Comparison of ENCODE assay signal across 9 mouse cellular contexts in genomic region chr5:103423927-103424315, GRCm38 (mm10). TPM values are rescaled to one million over a fixed set of nuclear protein-coding genes. Genes with fewer than 3 reads are reported as not detected.
DNase-seq lines count a peak whose midpoint lies in the region; ATAC-seq and TF ChIP-seq lines count a peak whose summit lies in the region.
"Had no signal": no experiment of that assay in that cellular context is flagged by ENCODE, and none has a peak within 500 bp of the region (broad histone marks: within the 10 kb centered on the region; RNA-seq: fewer than 3 reads in every experiment).

No protein-coding gene starts in this region.

- peak overlapping the region; percentile 87 for H3K4me2 ChIP-seq in heart, postnatal 0 days (ENCODE audit: low read depth, low read length)
- H3K4me2 ChIP-seq in forebrain, embryonic 15.5 days (replicated peaks): peak overlapping the region; percentile 90
- peak overlapping the region; percentile 83; the same call in 1 of the 2 replicates for H3K4me2 ChIP-seq in limb, embryonic 11.5 days (ENCODE audit: low read depth, severe bottlenecking)
- H3K4me2 ChIP-seq in neural tube, embryonic 13.5 days: peak overlapping the region; percentile 96

- no peak overlapping the region for H3K9ac ChIP-seq in heart, postnatal 0 days (replicated peaks; ENCODE audit: low read depth, low read length)
- no peak overlapping the region for H3K9ac ChIP-seq in forebrain, embryonic 15.5 days (replicated peaks)
- H3K9ac ChIP-seq in limb, embryonic 11.5 days (ENCODE audit: low read length): no peak overlapping the region
- no peak overlapping the region for H3K9ac ChIP-seq in neural tube, embryonic 13.5 days

- peak overlapping the region; percentile 8; the same call in 1 of the 2 replicates for H3K27ac ChIP-seq in heart, postnatal 0 days (ENCODE audit: low read depth)
- no peak overlapping the region for H3K27ac ChIP-seq in forebrain, embryonic 15.5 days (replicated peaks)
- H3K27ac ChIP-seq in limb, embryonic 11.5 days (replicated peaks; ENCODE audit: low read depth, low read length): no peak overlapping the region
- peak overlapping the region; percentile 76 for H3K27ac ChIP-seq in neural tube, embryonic 13.5 days (replicated peaks)

- H3K4me1 ChIP-seq in heart, postnatal 0 days (ENCODE audit: control insufficient read depth, insufficient read depth): peaks cover 10% of the 10 kb centered on the region
- peaks cover 28% of the 10 kb centered on the region for H3K4me1 ChIP-seq in forebrain, embryonic 15.5 days
- H3K4me1 ChIP-seq in limb, embryonic 11.5 days (ENCODE audit: control insufficient read depth, insufficient read depth, low read length): peaks cover 16% of the 10 kb centered on the region; the same call in 1 of the 2 replicates
- peaks cover 46% of the 10 kb centered on the region for H3K4me1 ChIP-seq in neural tube, embryonic 13.5 days (replicated peaks)

- H3K36me3 ChIP-seq in heart, postnatal 0 days (replicated peaks; ENCODE audit: control insufficient read depth, insufficient read depth, low read length): no peaks in the 10 kb centered on the region
- H3K36me3 ChIP-seq in forebrain, embryonic 15.5 days: no peaks in the 10 kb centered on the region
- no peaks in the 10 kb centered on the region for H3K36me3 ChIP-seq in limb, embryonic 11.5 days (ENCODE audit: control insufficient read depth, insufficient read depth, low read length)
- H3K36me3 ChIP-seq in neural tube, embryonic 13.5 days: no peaks in the 10 kb centered on the region

- H3K9me3 ChIP-seq in heart, postnatal 0 days (replicated peaks; ENCODE audit: control insufficient read depth, low read length): no peaks in the 10 kb centered on the region
- H3K9me3 ChIP-seq in forebrain, embryonic 15.5 days: no peaks in the 10 kb centered on the region
- no peaks in the 10 kb centered on the region for H3K9me3 ChIP-seq in limb, embryonic 11.5 days (ENCODE audit: control insufficient read depth, low read length)
- H3K9me3 ChIP-seq in neural tube, embryonic 13.5 days: no peaks in the 10 kb centered on the region

- no peak for TF ChIP-seq CTCF in heart, postnatal 0 days (IDR thresholded peaks at IDR 0.05; ENCODE audit: low read depth)

- DNase-seq in heart, postnatal 0 days (ENCODE audit: low spot score): no peak
- DNase-seq in heart, adult 9 months (ENCODE audit: low spot score in 2 of 2): no peak
- no peak for DNase-seq in limb, embryonic 11.5 days (ENCODE audit: low spot score)
- no peak for DNase-seq in urinary bladder, postnatal 14 days (ENCODE audit: low spot score)
- no peak for DNase-seq in spleen, postnatal 10 days (ENCODE audit: low spot score in 2 of 2)

- TF ChIP-seq EP300 in heart, postnatal 0 days (IDR thresholded peaks at IDR 0.05; ENCODE audit: low read depth): no peak

- no peak for ATAC-seq in heart, postnatal 0 days (ENCODE audit: insufficient read depth, low read depth)
- no peak for ATAC-seq in forebrain, embryonic 15.5 days (replicated peaks)
- no peak for ATAC-seq in limb, embryonic 11.5 days (ENCODE audit: insufficient number of reproducible peaks, low FRiP score, low TSS enrichment, low read depth)
- ATAC-seq in neural tube, embryonic 13.5 days (ENCODE audit: low read depth): no peak
- no peak for ATAC-seq in frontal cortex, adult (ENCODE audit: low TSS enrichment)

- WGBS in heart, postnatal 0 days: 31% methylated on average over 5 of the region's 5 CpGs
- 14% methylated on average over 5 of the region's 5 CpGs for WGBS in forebrain, embryonic 15.5 days
- 3% methylated on average over 5 of the region's 5 CpGs for WGBS in limb, embryonic 11.5 days
- WGBS in neural tube, embryonic 13.5 days: 1% methylated on average over 5 of the region's 5 CpGs

- peak overlapping the region; percentile 88 for H3K4me3 ChIP-seq in heart, postnatal 0 days (ENCODE audit: low read depth, low read length)
- peak overlapping the region; percentile 54 for H3K4me3 ChIP-seq in forebrain, embryonic 15.5 days
- no peak overlapping the region for H3K4me3 ChIP-seq in limb, embryonic 11.5 days (ENCODE audit: low read depth, low read length)
- peak overlapping the region; percentile 81; the same call in 1 of the 2 replicates for H3K4me3 ChIP-seq in neural tube, embryonic 13.5 days

- peaks cover 14% of the 10 kb centered on the region for H3K27me3 ChIP-seq in heart, postnatal 0 days (ENCODE audit: control insufficient read depth, insufficient read depth, low read length)
- 0 out of 2 replicates have a peak, but pooled peaks cover 4% of the 10 kb centered on the region for H3K27me3 ChIP-seq in forebrain, embryonic 15.5 days
- H3K27me3 ChIP-seq in limb, embryonic 11.5 days (ENCODE audit: control insufficient read depth, insufficient read depth, low read length): no peaks in the 10 kb centered on the region
- H3K27me3 ChIP-seq in neural tube, embryonic 13.5 days: peaks cover 5% of the 10 kb centered on the region
- H3K27me3 ChIP-seq: CH12.LX had no signal

RNA-seq across cellular contexts. Expression of gene Ptpn13, which starts 1.1 kb away (rescaled TPM):
- total RNA-seq in heart, postnatal 0 days (2014; rRNA removed; ENCODE audit: low replicate concordance): 14.3 and 15.7 TPM in 2 replicates
- polyA plus RNA-seq in heart, postnatal 0 days (2015; fragmentation: Nextera tagmentation; extraction: Ambion mirVana): 2.3 TPM in 2 replicates
- polyA plus RNA-seq in forebrain, embryonic 15.5 days (2015; fragmentation: Nextera tagmentation; extraction: Ambion mirVana): 4.4 and 5.1 TPM in 2 replicates
- 9.2 and 11.0 TPM in 2 replicates for polyA plus RNA-seq in limb, embryonic 11.5 days (2014; fragmentation: Nextera tagmentation; extraction: Ambion mirVana)
- polyA plus RNA-seq in neural tube, embryonic 13.5 days (2015; fragmentation: Nextera tagmentation; extraction: Ambion mirVana): 6.6 and 8.1 TPM in 2 replicates

Comparison
In these comparisons a context has a peak if more than half of its experiments do, and no peak if none do; other contexts are left out.
1. H3K27ac ChIP-seq: peak in heart, postnatal 0 days (single experiment) and neural tube, embryonic 13.5 days (single experiment); none in forebrain, embryonic 15.5 days (single experiment) and limb, embryonic 11.5 days (single experiment).
2. Peak in every context shown above with its lines, with median percentiles within 50 percentile points of each other: H3K4me2 ChIP-seq.